In the genomic region with DNA sequence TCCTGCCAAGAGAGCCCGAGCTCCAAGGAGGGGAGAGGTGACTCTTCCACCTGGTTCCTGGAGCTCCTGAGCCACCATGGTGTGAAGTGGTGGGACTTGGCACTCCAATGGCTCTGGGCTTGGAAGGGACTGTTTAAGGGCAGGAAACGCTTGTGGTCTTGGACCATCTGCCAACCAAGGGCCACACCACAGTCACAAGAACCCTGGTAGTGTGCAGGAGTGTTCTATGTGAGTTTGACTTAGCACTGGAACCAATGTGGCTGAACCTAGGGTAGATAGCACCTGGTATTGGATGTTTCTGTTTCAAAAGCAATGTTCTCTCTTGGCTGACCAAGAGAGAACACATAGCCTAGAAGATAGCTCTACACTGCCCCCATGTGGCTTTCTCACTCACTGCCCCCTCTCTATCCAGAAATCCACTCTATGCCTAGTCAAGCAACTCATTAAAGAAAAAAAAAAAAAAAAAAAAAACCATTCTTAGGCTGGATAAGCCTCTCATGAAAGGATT, we compare ENCODE assay signal across 8 mouse cellular contexts. TPM values are rescaled to one million over a fixed set of nuclear protein-coding genes. Genes with fewer than 3 reads are reported as not detected.
DNase-seq lines count a peak whose midpoint lies in the region; ATAC-seq and TF ChIP-seq lines count a peak whose summit lies in the region.

No protein-coding gene starts in this region.

- peaks cover 20% of the 10 kb centered on the region; the same call in 1 of the 2 replicates for H3K4me1 ChIP-seq in thymus, adult 2 months (replicated peaks; ENCODE audit: control insufficient read depth, insufficient read depth, low read length)
- peaks cover 38% of the 10 kb centered on the region for H3K4me1 ChIP-seq in hindbrain, postnatal 0 days (ENCODE audit: insufficient read depth, low read length)
- peaks cover 67% of the 10 kb centered on the region for H3K4me1 ChIP-seq in midbrain, embryonic 12.5 days
- H3K4me1 ChIP-seq in spleen, adult 2 months (ENCODE audit: control insufficient read depth, insufficient read depth, insufficient read length) = peaks cover 19% of the 10 kb centered on the region

- H3K36me3 ChIP-seq in thymus, adult 2 months (ENCODE audit: control insufficient read depth, insufficient read depth, low read length) = no peaks in the 10 kb centered on the region
- peaks cover 11% of the 10 kb centered on the region for H3K36me3 ChIP-seq in hindbrain, postnatal 0 days (ENCODE audit: insufficient read depth, low read length)
- H3K36me3 ChIP-seq in midbrain, embryonic 12.5 days = peaks cover 34% of the 10 kb centered on the region
- H3K36me3 ChIP-seq in spleen, adult 2 months (ENCODE audit: control insufficient read depth, insufficient read depth, low read length) = no peaks in the 10 kb centered on the region

- H3K27ac ChIP-seq in thymus, adult 2 months (ENCODE audit: control insufficient read depth, insufficient read depth, low read length) = no peak overlapping the region
- peak overlapping the region; percentile 82 for H3K27ac ChIP-seq in hindbrain, postnatal 0 days
- H3K27ac ChIP-seq in midbrain, embryonic 12.5 days (replicated peaks) = peak overlapping the region; percentile 96
- H3K27ac ChIP-seq in spleen, adult 2 months (ENCODE audit: insufficient read depth, low read length) = peak overlapping the region; percentile 44

- peak overlapping the region; percentile 40 for H3K4me2 ChIP-seq in hindbrain, postnatal 0 days (ENCODE audit: low read depth, low read length)
- peak overlapping the region; percentile 42 for H3K4me2 ChIP-seq in midbrain, embryonic 12.5 days (replicated peaks)

- intact Hi-C loops in left cerebral cortex, postnatal 25 days (cut with DNase I) = loop anchor here (2.0 kb wide), 1 partner anchor 110 kb away; no protein-coding TSS in a partner anchor

- 5% methylated on average over 2 of the region's 2 CpGs for WGBS in thymus, adult 2 months
- 21% methylated on average over 2 of the region's 2 CpGs for WGBS in hindbrain, postnatal 0 days
- 50% methylated on average over 2 of the region's 2 CpGs for WGBS in midbrain, embryonic 12.5 days
- 21% methylated on average over 2 of the region's 2 CpGs for WGBS in spleen, adult 2 months

- TF ChIP-seq CTCF in thymus, adult 2 months (IDR thresholded peaks at IDR 0.05; ENCODE audit: borderline replicate concordance, control insufficient read depth, extremely low read depth, insufficient read depth, low read length, poor library complexity) = no peak
- TF ChIP-seq CTCF in hindbrain, postnatal 0 days (IDR thresholded peaks at IDR 0.05; ENCODE audit: low read depth) = peak; percentile 74
- TF ChIP-seq CTCF in spleen, adult 2 months (IDR thresholded peaks at IDR 0.05; ENCODE audit: extremely low read depth, insufficient read depth, insufficient read length, insufficient replicate concordance) = peak; percentile 50; the same call in 1 of the 2 replicates

- no peak for TF ChIP-seq POLR2A in thymus, adult 2 months (IDR thresholded peaks at IDR 0.05; ENCODE audit: control insufficient read depth, extremely low read depth, insufficient read depth, low read length, poor library complexity)
- no peak for TF ChIP-seq POLR2A in spleen, adult 2 months (IDR thresholded peaks at IDR 0.05; ENCODE audit: low read depth, low read length)

- H3K27me3 ChIP-seq in thymus, adult 2 months (ENCODE audit: control insufficient read depth, insufficient read depth, low read length) = peaks cover 12% of the 10 kb centered on the region; the same call in 1 of the 2 replicates
- H3K27me3 ChIP-seq in hindbrain, postnatal 0 days (ENCODE audit: insufficient read depth, low read length) = no peaks in the 10 kb centered on the region
- peaks cover 11% of the 10 kb centered on the region for H3K27me3 ChIP-seq in midbrain, embryonic 12.5 days
- H3K27me3 ChIP-seq in spleen, adult 2 months (ENCODE audit: control insufficient read depth, insufficient read depth, low read length) = peaks cover 15% of the 10 kb centered on the region

- H3K4me3 ChIP-seq in thymus, adult 2 months (ENCODE audit: control insufficient read depth, insufficient read depth, low read length) = no peak overlapping the region
- no peak overlapping the region for H3K4me3 ChIP-seq in hindbrain, postnatal 0 days (ENCODE audit: low read length)
- H3K4me3 ChIP-seq in midbrain, embryonic 12.5 days = peak overlapping the region; percentile 22; the same call in 1 of the 2 replicates
- peak overlapping the region; percentile 53; the same call in 1 of the 2 replicates for H3K4me3 ChIP-seq in spleen, adult 2 months (ENCODE audit: extremely low read depth, insufficient read depth, insufficient read length)

- H3K9me3 ChIP-seq in hindbrain, postnatal 0 days (ENCODE audit: low read length) = no peaks in the 10 kb centered on the region
- no peaks in the 10 kb centered on the region for H3K9me3 ChIP-seq in midbrain, embryonic 12.5 days

- peak overlapping the region; percentile 22; the same call in 1 of the 2 replicates for H3K9ac ChIP-seq in hindbrain, postnatal 0 days (replicated peaks; ENCODE audit: low read length)
- peak overlapping the region; percentile 51 for H3K9ac ChIP-seq in midbrain, embryonic 12.5 days (replicated peaks)

- ATAC-seq in frontal cortex, adult (ENCODE audit: low TSS enrichment) = peak; percentile 49
- ATAC-seq in hindbrain, postnatal 0 days = 0 out of 2 replicates have a peak, but pooled peaks have one; percentile 25
- ATAC-seq in midbrain, embryonic 12.5 days (ENCODE audit: low FRiP score, low read depth) = peak; percentile 4; the same call in 1 of the 2 replicates

- peak; percentile 76 for DNase-seq in thymus, adult 2 months
- DNase-seq in thymus, adult 18-20 months = no peak
- peak; percentile 82 for DNase-seq in cerebellum, adult 9-11 months
- peak; percentile 91 for DNase-seq in hindbrain, postnatal 0 days (ENCODE audit: low spot score)
- peak; percentile 75 to 91 for DNase-seq in left cerebral cortex, postnatal 25 days (ENCODE audit: low spot score in 2 of 2)
- DNase-seq in spleen, adult 2 months (ENCODE audit: low read depth in 1 of 2, low spot score in 2 of 2) = peak; percentile 68 to 78

RNA-seq across cellular contexts. Expression of a gene that starts 10.7 kb away (rescaled TPM):
- 53.5 and 55.5 TPM in 2 replicates for polyA plus RNA-seq in thymus, adult 2 months (2012; rRNA removed)
- 38.3 and 46.2 TPM in 2 replicates for total RNA-seq in hindbrain, postnatal 0 days (2014; rRNA removed)
- polyA plus RNA-seq in hindbrain, postnatal 0 days (2015; fragmentation: Nextera tagmentation; extraction: Ambion mirVana) = 25.0 and 26.9 TPM in 2 replicates
- total RNA-seq in left cerebral cortex, postnatal 25 days (2021) = 10 to 100 TPM; 68.8 to 77.3 TPM
- 18.3 and 22.1 TPM in 2 replicates for polyA plus RNA-seq in midbrain, embryonic 12.5 days (2016; fragmentation: Nextera tagmentation; extraction: Ambion mirVana)
- polyA plus RNA-seq in spleen, adult 2 months (2012; rRNA removed) = 30.0 and 38.9 TPM in 2 replicates

RNA-seq across cellular contexts. Expression of a gene that starts 20.0 kb away (rescaled TPM):
- 117 and 121 TPM in 2 replicates for polyA plus RNA-seq in thymus, adult 2 months (2012; rRNA removed)
- 60.6 and 65.6 TPM in 2 replicates for total RNA-seq in hindbrain, postnatal 0 days (2014; rRNA removed)
- polyA plus RNA-seq in hindbrain, postnatal 0 days (2015; fragmentation: Nextera tagmentation; extraction: Ambion mirVana) = 65.4 and 66.5 TPM in 2 replicates
- total RNA-seq in left cerebral cortex, postnatal 25 days (2021) = 10 to 100 TPM; 80.6 to 81.4 TPM
- 126 TPM in 2 replicates for polyA plus RNA-seq in midbrain, embryonic 12.5 days (2016; fragmentation: Nextera tagmentation; extraction: Ambion mirVana)
- 30.6 and 43.3 TPM in 2 replicates for polyA plus RNA-seq in spleen, adult 2 months (2012; rRNA removed)

RNA-seq across cellular contexts. Expression of a gene that starts 26.9 kb away (rescaled TPM):
- polyA plus RNA-seq in thymus, adult 2 months (2012; rRNA removed) = 3.7 and 6.1 TPM in 2 replicates
- 246 and 262 TPM in 2 replicates for total RNA-seq in hindbrain, postnatal 0 days (2014; rRNA removed)
- 114 and 128 TPM in 2 replicates for polyA plus RNA-seq in hindbrain, postnatal 0 days (2015; fragmentation: Nextera tagmentation; extraction: Ambion mirVana)
- 100 to 1,000 TPM in 1 of 2 experiments, 10 to 100 TPM in 1; 93.4 to 105 TPM for total RNA-seq in left cerebral cortex, postnatal 25 days (2021)
- 108 and 120 TPM in 2 replicates for polyA plus RNA-seq in midbrain, embryonic 12.5 days (2016; fragmentation: Nextera tagmentation; extraction: Ambion mirVana)
- 2.5 and 3.4 TPM in 2 replicates for polyA plus RNA-seq in spleen, adult 2 months (2012; rRNA removed)

RNA-seq across cellular contexts. Expression of a gene that starts 40.7 kb away (rescaled TPM):
- polyA plus RNA-seq in thymus, adult 2 months (2012; rRNA removed) = not detected in 2 replicates
- total RNA-seq in hindbrain, postnatal 0 days (2014; rRNA removed) = not detected in 2 replicates
- 0.09 and 0.16 TPM in 2 replicates for polyA plus RNA-seq in hindbrain, postnatal 0 days (2015; fragmentation: Nextera tagmentation; extraction: Ambion mirVana)
- total RNA-seq in left cerebral cortex, postnatal 25 days (2021) = not detected
- 0.06 and 0.09 TPM in 2 replicates for polyA plus RNA-seq in midbrain, embryonic 12.5 days (2016; fragmentation: Nextera tagmentation; extraction: Ambion mirVana)
- not detected in 2 replicates for polyA plus RNA-seq in spleen, adult 2 months (2012; rRNA removed)

RNA-seq across cellular contexts. Expression of a gene that starts 56.5 kb away (rescaled TPM):
- polyA plus RNA-seq in thymus, adult 2 months (2012; rRNA removed) = 0.38 and 9.5 TPM in 2 replicates
- total RNA-seq in hindbrain, postnatal 0 days (2014; rRNA removed) = 0.10 TPM in 1 of 2 replicates, not detected in the other
- polyA plus RNA-seq in hindbrain, postnatal 0 days (2015; fragmentation: Nextera tagmentation; extraction: Ambion mirVana) = 0.16 and 0.21 TPM in 2 replicates
- total RNA-seq in left cerebral cortex, postnatal 25 days (2021) = not detected
- 0.16 and 0.19 TPM in 2 replicates for polyA plus RNA-seq in midbrain, embryonic 12.5 days (2016; fragmentation: Nextera tagmentation; extraction: Ambion mirVana)
- polyA plus RNA-seq in spleen, adult 2 months (2012; rRNA removed) = 0.07 and 0.08 TPM in 2 replicates

Comparison
In these comparisons a context has a peak if more than half of its experiments do, and no peak if none do; other contexts are left out.
1. DNase-seq: peak in thymus, adult 2 months (single experiment), cerebellum, adult 9-11 months (single experiment), hindbrain, postnatal 0 days (single experiment), left cerebral cortex, postnatal 25 days (2 of 2) and spleen, adult 2 months (2 of 2); none in thymus, adult 18-20 months (0 of 2).
2. H3K4me3 ChIP-seq: peak in midbrain, embryonic 12.5 days (single experiment) and spleen, adult 2 months (single experiment); none in thymus, adult 2 months (single experiment) and hindbrain, postnatal 0 days (single experiment).
3. RNA of a gene that starts 26.9 kb away (polyA plus RNA-seq): 114 to 128 TPM in hindbrain, postnatal 0 days and 108 to 120 TPM in midbrain, embryonic 12.5 days; 3.7 to 6.1 TPM in thymus, adult 2 months and 2.5 to 3.4 TPM in spleen, adult 2 months; every median in the first group is over 10 times any median in the second.
4. Peak in every context shown above with its lines, with median percentiles within 50 percentile points of each other: ATAC-seq.